Mouse (Mus musculus): ENCODE data around the gene Kdsr.

Gene Kdsr

DNA sequence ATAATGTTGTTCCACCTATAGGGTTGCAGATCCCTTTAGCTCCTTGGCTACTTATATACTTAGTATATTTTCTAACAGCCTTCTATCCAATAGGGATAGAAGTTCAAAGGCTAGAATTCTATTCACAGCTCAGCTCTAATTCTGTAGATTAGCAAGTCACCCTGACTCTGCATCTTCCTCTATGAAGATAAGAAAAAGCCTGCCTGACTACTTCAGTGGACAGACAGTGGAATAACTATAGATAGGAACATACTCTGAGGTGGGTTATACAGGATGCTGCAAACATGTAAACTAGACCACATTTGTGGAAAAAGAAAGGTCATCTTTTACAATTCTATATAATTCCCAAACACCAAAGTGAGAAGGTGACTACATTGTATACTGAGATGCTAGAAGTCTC lies 66.9 kb downstream of the Kdsr start:
- DNase-seq, result no peak

- no peak for DNase-seq
These were observed 68.6 kb downstream of the Kdsr start for GRCm38 (mm10) chr1:106690887-106691286.

GRCm38 (mm10) chr1:106688161-106688516 lies 71.4 kb downstream of the Kdsr start:
- DNase-seq, result no peak

DNA sequence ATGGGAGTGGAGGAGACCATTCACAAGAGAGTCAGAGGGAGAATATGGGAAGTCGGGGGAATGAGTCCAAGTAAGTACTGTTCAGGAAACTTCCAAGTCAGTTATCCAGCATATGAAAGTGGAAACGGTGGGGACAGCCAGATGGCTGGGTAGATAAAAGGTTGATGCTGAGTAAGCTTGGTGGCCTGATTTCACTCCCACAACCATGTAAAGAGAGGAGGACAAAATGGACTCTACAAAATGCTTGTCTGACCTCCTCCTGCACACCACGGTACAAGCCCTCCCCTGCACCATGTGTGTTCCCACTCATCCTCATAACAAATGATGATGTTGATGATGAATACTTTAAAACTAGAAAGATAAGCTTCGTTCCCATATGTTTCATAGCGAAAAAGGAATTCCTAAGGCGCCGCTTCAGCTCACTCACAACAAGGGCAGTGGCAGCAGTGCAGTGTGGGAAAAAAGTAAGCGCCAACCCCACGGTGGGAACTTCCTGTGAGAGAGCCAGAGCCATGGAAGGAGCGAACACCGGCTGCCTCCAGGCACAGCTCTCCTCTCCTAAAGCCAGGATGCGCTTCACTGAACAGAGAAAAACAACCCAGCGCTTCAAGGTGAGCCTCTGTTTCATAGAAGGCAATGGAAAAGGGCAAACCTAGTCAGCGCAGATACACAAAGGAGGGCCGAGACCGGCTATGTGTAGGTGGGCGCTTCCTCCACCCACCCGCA lies 71.9 kb downstream of the Kdsr start:
- DNase-seq, result no peak

GRCm38 (mm10) chr1:106685702-106686101 lies 73.8 kb downstream of the Kdsr start:
- no peak for DNase-seq

GRCm38 (mm10) chr1:106684546-106684945 lies 75.0 kb downstream of the Kdsr start:
- no peak for DNase-seq

DNA sequence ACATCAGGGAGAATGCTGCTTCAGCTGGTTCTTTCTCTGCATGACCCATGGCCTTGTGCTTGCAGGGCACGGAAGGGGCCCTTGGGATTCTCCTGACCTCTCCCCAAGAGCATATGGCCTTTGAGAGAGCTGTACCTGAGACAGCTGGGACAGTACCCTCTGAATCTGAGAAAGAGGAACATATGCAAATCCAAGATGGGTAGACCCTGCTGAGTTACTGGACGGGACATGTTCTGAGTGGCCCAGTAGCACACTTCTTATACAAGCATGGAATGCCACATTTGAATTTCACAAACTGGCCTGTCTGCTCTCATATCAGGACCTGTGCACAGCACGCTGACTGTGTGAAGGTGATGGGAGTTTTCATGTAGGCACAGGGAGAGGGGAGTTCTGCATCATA lies 76.7 kb downstream of the Kdsr start:
- DNase-seq, result no peak

DNA sequence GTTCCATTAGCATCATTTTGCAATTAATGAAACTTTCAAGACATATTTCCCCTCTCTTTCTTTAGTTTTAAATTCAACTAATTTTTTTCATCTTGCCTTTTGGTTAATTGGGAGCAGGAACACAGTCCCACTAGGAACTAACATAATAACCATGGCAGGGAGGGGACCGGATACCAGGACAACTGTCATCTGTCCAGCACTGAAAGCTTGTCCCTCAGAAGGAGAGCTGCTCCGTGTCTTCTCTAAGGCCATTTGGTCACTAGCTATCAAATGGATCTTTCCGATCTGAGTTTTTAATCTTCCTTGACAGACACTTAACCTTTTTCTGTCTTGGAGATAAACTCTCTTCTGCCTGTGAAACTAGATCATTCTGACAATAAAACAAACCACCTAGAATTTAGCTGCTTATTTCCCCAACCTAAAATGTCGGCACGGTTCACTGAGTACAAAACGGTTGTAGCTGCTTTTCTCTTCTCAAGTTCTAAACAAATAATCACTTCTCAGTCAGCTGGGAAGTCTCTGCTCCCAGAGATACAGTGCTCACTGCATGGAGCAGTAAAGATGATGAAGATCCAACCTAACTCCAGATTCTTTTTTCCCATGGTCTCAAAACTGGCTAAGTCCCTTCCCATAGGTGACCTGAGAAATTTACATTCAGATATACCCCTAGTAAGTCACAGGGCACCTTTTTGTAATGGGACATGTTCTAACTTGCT lies 79.6 kb downstream of the Kdsr start:
- no peak for DNase-seq

- DNase-seq, result no peak
These were observed 81.5 kb downstream of the Kdsr start for GRCm38 (mm10) chr1:106678060-106678478.
